Mouse (Mus musculus) heart, postnatal 14 days (tissue): ENCODE data around the gene Prr5. TPM values are rescaled to one million over a fixed set of nuclear protein-coding genes. Genes with fewer than 3 reads are reported as not detected.

ENCODE experiments used
- DNase-seq, 2 experiments: peaks; one replicate each; pipeline ENCODE4 v3.0.0; 2021 to 2022
- intact Hi-C: fragments of 180-260 bp; cut with DNase I; formaldehyde crosslinking; loops from one replicate; pipeline ENCODE4 v1.15.1; 2025
- long read RNA-seq, 2 experiments: library from polyadenylated mRNA; stranded (forward); transcript quantifications; one replicate each; pipeline ENCODE4 v2.0.0; 2021
- total RNA-seq, 2 experiments: library from RNA; stranded (reverse); gene quantifications; 2 replicates each; pipeline ENCODE4 v1.2.3; 2021

Gene Prr5
- 1 to 10 TPM; 5.6 to 8.3 TPM for total RNA-seq
- long read RNA-seq, experiment 1, transcript Prr5-201 (8 exons, 1,830 nt) = major isoform, 14 of 22 reads
- long read RNA-seq, experiment 1, partial matches to known transcripts = 2 of 22 reads
- long read RNA-seq, experiment 1, other reads (novel, unspliced or antisense) = 5 of 22 reads
- long read RNA-seq, experiment 2, transcript Prr5-201 (8 exons, 1,830 nt) = major isoform, 10 of 12 reads
- long read RNA-seq, experiment 2, partial matches to known transcripts = 1 of 12 reads
- long read RNA-seq, experiment 2, other reads (novel, unspliced or antisense) = 1 of 12 reads

- no peak for DNase-seq
- intact Hi-C loops = no loop called here
Observed at GRCm38 (mm10) chr15:84668938-84669747, at the start of gene Prr5. TSS of gene Prr5 (plus strand) at chr15:84669620.

- no peak for DNase-seq
- intact Hi-C loops = no loop called here
Observed at GRCm38 (mm10) chr15:84620028-84620427, 49.4 kb upstream of the Prr5 start.

- intact Hi-C loops = no loop called here
- no peak for DNase-seq
Observed at GRCm38 (mm10) chr15:84621722-84622428, 47.5 kb upstream of the Prr5 start.

- peak; percentile 67 to 68 for DNase-seq
- intact Hi-C loops = loop anchor here (5.0 kb wide), 1 partner anchor 93 kb away; no protein-coding TSS in a partner anchor
Observed at GRCm38 (mm10) chr15:84624870-84625269, 44.5 kb upstream of the Prr5 start.

- intact Hi-C loops = loop anchor here (5.0 kb wide), 1 partner anchor 94 kb away; no protein-coding TSS in a partner anchor
- peak; percentile 43 to 51 for DNase-seq
Observed at GRCm38 (mm10) chr15:84625712-84626414, 43.6 kb upstream of the Prr5 start.

- intact Hi-C loops = loop anchor here (5.0 kb wide), 1 partner anchor 95 kb away; no protein-coding TSS in a partner anchor
- DNase-seq = no peak
Observed at GRCm38 (mm10) chr15:84627308-84627707, 42.1 kb upstream of the Prr5 start.

GRCm38 (mm10) chr15:84629680-84630079 lies 39.7 kb upstream of the Prr5 start:
- DNase-seq = peak; percentile 53 to 68
- intact Hi-C loops = loop anchor here (5.0 kb wide), 3 partner anchors 97 to 772 kb away; partner anchors contain the start of gene Pnpla5

- intact Hi-C loops = loop anchor here (1.0 to 5.0 kb wide), 4 partner anchors 419 to 774 kb away; partner anchors contain the start of gene Pnpla5
- DNase-seq = peak; percentile 79 to 86
Observed at GRCm38 (mm10) chr15:84631560-84631959, 37.9 kb upstream of the Prr5 start.

GRCm38 (mm10) chr15:84634361-84634760 lies 35.1 kb upstream of the Prr5 start:
- DNase-seq = peak; percentile 62 to 79
- intact Hi-C loops = loop anchor here (5.0 kb wide), 2 partner anchors 512 to 777 kb away; partner anchors contain the start of gene Pnpla5

GRCm38 (mm10) chr15:84638405-84638804 lies 31.0 kb upstream of the Prr5 start:
- no peak for DNase-seq
- intact Hi-C loops = no loop called here

GRCm38 (mm10) chr15:84639072-84639450 lies 30.4 kb upstream of the Prr5 start:
- DNase-seq = no peak
- intact Hi-C loops = no loop called here

GRCm38 (mm10) chr15:84639451-84640136 lies 29.8 kb upstream of the Prr5 start:
- peak; percentile 61 to 65 for DNase-seq
- intact Hi-C loops = no loop called here

- intact Hi-C loops = no loop called here
Observed at GRCm38 (mm10) chr15:84640722-84641121, 28.7 kb upstream of the Prr5 start.

GRCm38 (mm10) chr15:84641127-84641526 lies 28.3 kb upstream of the Prr5 start:
- intact Hi-C loops = no loop called here

More at GRCm38 (mm10) chr15:84640722-84641121, 28.7 kb upstream of the Prr5 start:
- DNase-seq = peak in 1 of 2 experiments; percentile 18

GRCm38 (mm10) chr15:84641948-84642347 lies 27.5 kb upstream of the Prr5 start:
- intact Hi-C loops = no loop called here
- peak; percentile 26 to 53 for DNase-seq

More at GRCm38 (mm10) chr15:84641127-84641526, 28.3 kb upstream of the Prr5 start:
- no peak for DNase-seq

GRCm38 (mm10) chr15:84643178-84643577 lies 26.2 kb upstream of the Prr5 start:
- no peak for DNase-seq
- intact Hi-C loops = no loop called here

- intact Hi-C loops = no loop called here
- no peak for DNase-seq
Observed at GRCm38 (mm10) chr15:84651481-84651880, 17.9 kb upstream of the Prr5 start.

GRCm38 (mm10) chr15:84653151-84653550 lies 16.3 kb upstream of the Prr5 start:
- DNase-seq = no peak
- intact Hi-C loops = no loop called here
